Mouse (Mus musculus): ENCODE measurements around the gene Nebl.
A peak's percentile ranks its signal among the peaks of the same experiment; 100 is the strongest.

Gene Nebl

GRCm38 (mm10) chr2:17507362-17507761 lies 223.9 kb downstream of the Nebl start:
- no peak for DNase-seq

- no peak for DNase-seq
Measured at GRCm38 (mm10) chr2:17504115-17504774, 227.0 kb downstream of the Nebl start.

DNA sequence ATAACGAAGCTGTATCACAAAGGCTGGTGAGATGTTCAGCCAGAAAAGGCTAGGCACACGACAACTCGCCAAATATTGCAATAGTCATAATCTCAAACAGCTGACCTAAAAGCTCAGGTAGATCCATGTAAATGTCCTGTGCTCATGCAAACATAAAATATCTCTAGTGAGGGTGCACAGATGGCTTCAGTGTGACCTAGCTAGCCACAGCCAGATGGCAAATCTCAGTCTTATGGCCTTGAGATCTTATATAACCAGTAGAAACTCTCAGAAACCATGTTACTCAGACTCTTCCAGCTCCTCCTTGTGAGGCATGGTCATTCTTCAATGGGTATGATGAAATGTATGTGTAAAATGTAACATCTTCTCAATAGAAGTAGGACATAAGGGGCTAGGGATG lies 230.2 kb downstream of the Nebl start:
- DNase-seq = peak; percentile 19

DNA sequence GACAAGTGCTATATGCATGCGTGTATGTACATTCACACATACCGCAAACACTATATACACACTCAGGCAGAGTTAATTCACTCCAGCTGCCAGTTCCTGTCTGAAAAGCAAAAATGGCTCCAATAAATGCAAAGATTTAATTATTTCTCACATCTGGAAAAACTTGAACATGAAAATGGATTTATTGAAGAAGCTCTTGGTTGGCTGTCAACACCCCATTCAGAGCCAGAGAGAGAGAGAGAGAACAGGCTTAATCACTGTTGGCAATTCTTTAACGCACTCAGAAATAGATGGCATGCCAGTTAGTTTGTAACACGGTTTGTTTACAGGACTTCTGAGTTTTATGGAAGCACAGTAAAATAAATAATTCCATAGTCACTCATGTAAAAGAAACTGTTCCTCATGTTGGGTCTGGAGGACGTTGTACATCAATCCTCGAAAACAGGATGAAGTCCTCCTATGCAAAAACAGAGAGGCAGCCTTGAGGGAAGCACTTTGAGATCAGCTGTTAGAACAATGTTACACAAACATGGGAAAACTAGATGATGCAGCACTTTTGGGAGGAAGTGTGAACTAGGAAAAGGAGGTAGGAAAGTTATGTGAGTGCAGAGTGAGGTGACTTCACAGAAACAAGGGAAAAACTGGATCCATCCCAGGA lies 265.6 kb downstream of the Nebl start:
- no peak for DNase-seq

- DNase-seq = no peak
Measured at GRCm38 (mm10) chr2:17460434-17460833, 270.8 kb downstream of the Nebl start.

- DNase-seq = no peak
Measured at GRCm38 (mm10) chr2:17453676-17454075, 277.6 kb downstream of the Nebl start.

- DNase-seq = no peak
Measured at GRCm38 (mm10) chr2:17448341-17448740, 282.9 kb downstream of the Nebl start.

- DNase-seq = no peak
Measured at GRCm38 (mm10) chr2:17443581-17443980, 287.7 kb downstream of the Nebl start.

- no peak for DNase-seq
Measured at GRCm38 (mm10) chr2:17438317-17438716, 292.9 kb downstream of the Nebl start.

DNA sequence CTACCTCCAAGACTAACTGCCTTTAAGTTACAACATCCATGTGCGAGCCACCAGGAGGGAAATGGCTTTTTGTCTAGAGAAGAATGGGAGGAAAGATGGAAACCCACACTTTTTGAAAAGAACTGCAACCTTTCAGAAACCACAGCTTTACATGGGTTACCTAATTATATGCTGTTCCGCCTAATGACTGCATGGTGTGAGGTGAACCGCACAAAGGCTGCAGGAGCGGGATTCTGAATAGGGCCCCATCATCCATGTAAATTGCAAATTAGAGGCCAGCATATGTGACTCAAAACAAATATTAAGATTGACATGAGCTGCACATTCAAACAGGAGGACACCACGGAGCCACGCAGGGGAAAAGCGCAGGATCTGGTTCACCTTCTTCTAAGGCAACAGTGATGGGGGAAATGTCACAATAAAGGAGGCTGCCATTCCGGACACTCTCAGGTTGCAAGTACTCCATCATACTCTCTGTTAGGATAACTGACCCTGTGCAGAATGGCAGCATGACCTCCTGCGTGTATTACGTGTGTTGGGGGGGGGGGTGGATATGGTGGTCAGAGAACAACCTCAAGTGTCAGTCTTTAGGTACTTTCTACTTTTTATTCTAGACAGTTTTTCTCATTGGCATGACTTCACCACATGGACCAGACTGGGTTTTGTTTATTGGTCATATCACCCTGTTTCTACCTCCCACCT lies 294.4 kb downstream of the Nebl start:
- DNase-seq = no peak

DNA sequence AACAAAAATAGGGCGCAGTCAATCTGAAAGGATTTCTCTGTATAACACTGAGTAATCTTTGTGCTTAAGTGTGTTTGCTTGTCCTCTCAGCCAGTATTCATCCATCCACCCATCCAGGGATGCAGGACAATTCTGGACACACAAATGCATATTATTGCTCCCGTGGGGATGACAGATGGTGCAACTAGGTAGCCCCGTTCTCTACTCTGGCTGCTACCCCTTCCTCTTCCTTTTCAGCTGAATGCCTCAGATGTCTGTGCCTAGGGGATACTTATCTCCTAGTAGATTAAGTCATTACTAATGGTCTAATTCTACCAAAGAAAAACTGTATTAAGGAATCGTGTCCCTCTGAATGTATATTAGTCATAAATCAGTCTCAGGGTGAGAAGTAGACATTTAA lies 296.0 kb downstream of the Nebl start:
- no peak for DNase-seq

DNA sequence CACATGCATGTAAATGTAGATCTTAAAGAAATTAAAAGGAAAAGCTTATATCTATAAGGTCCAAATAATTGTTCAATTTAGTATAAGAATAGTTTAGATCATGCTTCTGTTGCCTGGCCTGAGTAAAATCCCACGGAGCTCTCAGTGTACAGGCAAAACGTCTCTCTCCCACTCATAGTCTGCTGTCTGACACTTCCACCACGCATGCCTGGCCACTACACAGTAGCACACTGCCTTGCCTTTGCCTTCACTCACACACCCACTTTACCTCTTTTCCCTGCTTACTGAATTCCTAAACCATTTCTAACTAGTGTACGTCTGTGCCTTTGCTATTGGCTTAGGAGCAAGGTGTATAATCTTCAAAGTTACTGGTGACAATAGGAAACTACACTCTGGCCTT lies 302.2 kb downstream of the Nebl start:
- DNase-seq = no peak

DNA sequence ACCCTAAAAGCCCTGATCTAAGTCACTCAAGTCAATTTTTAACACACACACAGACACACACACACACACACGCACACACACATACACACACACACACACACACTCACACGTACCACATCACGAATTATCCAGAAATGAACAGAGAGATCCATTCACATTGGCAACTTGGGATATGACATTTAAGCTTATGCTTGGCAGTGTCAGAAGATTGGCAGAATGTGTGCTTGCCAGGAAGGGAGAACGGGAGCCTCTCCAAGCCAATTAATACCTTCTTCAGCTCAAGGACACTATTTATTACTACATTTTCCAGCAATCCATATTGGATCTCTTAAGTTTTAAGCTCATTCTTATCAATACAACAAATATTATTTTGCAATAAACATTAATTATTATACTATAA lies 303.1 kb downstream of the Nebl start:
- DNase-seq = no peak

DNA sequence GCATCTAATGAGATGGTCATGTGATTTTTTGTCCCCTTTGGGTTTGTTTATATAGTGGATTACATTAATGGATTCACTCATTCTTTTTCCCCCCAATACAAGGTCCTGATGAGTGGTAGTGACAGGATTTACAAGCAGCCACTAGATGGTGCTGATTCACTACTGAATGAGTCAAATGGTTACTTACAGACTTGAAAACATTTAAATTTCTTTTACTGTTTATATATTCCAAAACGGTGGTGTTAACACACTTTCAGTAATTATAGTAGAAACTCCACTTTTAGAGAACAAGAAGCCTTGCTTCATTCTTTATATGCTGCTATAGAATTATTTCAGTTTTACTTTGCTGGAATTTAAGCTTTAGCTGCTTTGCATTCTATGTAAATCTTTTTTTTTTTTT lies 308.3 kb downstream of the Nebl start:
- peak; percentile 18 for DNase-seq

DNA sequence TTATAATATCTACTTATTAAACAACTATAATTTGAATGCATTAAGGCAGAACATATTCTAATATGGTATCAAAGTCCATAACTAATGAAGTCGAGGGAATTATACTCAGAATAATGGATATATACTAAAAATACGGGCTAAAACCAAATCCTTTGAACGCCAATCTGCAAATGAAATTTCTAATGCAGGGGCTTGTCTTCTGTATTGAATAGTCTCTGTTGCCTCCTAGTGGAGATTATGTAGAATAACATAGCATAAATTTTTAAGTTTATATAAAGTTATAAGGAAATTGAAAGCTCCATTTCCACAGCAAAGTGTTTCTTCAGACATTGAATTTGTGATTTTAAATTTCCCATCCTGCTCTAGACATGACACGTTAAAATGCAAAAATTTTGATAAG lies 315.9 kb downstream of the Nebl start:
- no peak for DNase-seq

DNA sequence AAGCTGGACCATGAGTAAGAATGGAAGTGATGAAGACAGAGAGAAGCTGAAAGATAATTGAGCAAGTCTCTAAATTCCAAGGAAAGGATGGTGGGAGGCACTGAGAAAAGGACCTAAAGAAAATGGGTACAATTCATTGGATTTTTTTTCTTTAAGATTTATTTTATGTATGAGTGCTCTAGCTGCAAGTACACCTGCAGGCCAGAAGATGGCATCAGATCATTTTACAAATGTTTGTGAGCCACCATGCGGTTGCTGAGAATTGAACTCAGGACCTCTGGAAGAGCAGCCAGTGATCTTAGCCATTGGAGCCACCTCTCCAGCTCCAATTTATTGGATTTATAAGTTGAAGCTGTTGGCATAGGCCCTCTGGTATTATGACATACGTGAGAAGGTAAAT lies 316.9 kb downstream of the Nebl start:
- DNase-seq = no peak

DNA sequence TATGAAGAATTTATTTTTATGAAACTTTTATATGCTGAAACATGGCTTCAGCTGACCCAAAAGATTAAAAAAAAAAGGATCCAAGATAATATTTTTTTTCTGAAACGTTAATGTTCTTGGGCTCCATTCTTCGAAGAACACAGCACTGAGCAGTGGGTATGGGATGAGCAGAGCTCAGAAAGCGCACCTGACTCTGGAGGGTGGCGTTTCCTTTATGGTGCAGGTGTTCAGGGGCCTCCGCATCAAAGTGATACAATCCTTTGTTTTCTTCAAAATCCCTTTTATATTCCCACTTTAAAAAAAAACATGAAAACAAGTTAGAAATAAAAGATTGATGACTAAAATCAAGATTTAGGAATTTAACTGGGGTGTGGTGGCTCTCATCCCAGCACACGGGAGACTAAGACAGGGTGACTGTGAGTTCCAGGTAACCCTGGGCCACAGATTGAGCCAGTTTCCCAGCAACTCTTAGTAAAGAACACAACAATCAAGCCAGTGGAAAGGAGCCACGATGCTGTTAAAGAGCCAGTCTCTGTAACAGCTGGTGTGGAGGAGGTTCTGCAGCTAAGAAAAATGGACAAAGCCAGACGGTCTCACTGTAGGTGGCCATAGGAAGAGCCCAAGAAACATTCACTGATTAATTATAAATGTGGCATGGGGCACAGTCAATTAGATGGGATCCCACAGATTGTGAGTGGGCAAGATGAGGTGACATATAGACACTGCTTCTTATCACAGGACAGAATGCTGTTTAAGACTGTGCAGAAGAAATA lies 317.6 kb downstream of the Nebl start:
- no peak for DNase-seq

GRCm38 (mm10) chr2:17409276-17409675 lies 322.0 kb downstream of the Nebl start:
- DNase-seq = no peak

- no peak for DNase-seq
Measured at GRCm38 (mm10) chr2:17405899-17406531, 325.2 kb downstream of the Nebl start.

- no peak for DNase-seq
Measured at GRCm38 (mm10) chr2:17402511-17402910, 328.8 kb downstream of the Nebl start.

DNA sequence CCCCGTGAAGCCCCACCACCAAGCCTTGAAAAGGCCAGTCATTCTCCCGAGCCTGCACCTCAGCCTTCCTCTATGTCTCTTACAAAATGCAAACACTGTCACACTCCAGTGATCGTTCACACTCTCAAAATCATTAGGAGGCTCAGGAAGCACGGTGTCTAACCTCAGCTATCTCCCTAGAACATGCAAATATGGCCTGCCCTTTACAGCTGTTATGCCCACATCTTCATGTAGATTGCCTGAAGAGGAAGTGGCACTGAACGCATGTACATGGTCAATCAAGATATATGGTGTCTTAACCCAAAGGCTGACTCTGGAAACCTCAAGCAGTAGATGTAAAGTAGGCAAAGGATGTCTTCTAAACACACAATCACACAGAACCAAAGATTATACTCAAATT lies 335.0 kb downstream of the Nebl start:
- DNase-seq = no peak

DNA sequence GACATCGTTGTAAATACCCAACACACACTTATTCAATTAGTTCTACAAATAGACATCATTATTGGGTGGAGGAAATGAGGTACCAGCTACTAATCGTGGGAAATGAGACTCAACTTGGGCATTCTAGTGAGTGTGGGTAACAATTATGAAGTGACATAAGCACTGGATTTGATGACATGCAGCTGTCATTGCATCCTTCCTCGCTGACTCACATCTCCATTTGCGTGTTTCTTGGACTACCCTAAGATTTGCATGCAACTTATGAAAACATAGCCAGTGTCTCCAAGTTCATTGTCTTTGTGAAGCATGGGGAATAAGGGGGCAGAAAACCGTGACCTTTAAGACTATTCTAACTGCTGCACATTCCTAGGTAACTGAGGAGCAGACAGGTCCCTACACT lies 339.9 kb downstream of the Nebl start:
- no peak for DNase-seq
